Mouse (Mus musculus) heart, embryonic 14.5 days (tissue): ENCODE results near the gene Fst. TPM values are rescaled to one million over a fixed set of nuclear protein-coding genes. Genes with fewer than 3 reads are reported as not detected.

Experiments used
- ATAC-seq: fragments of 200-750 bp; cut with Nextera tagmentation; 2 replicates; pipeline ENCODE4 v1.8.0; 2017; ENCODE audit warnings: low read depth, moderate TSS enrichment; ENCODE audit not compliant: insufficient number of reproducible peaks, insufficient read depth, low FRiP score
- H3K27ac ChIP-seq, 2 experiments: fragments of 200-500 bp in 1 of 2; fragments of 300-500 bp in 1 of 2; sonication (generic) in 1 of 2; replicated peaks in 1 of 2; 2 replicates each; pipeline ENCODE4 v1.5.1; 2012 to 2014; ENCODE audit warnings: low read depth in 2 of 2, low read length in 2 of 2, control low read depth in 1 of 2, mild to moderate bottlenecking in 1 of 2, mixed read lengths in 1 of 2; ENCODE audit not compliant: control insufficient read depth in 1 of 2, insufficient read depth in 1 of 2
- H3K27me3 ChIP-seq: fragments of 300-500 bp; sonication (generic); 2 replicates; pipeline ENCODE4 v1.6.1; 2014; ENCODE audit warnings: mild to moderate bottlenecking, low read length, control low read depth; ENCODE audit not compliant: control insufficient read depth, insufficient read depth
- H3K36me3 ChIP-seq: fragments of 300-500 bp; sonication (generic); 2 replicates; pipeline ENCODE4 v1.6.1; 2014; ENCODE audit warnings: mild to moderate bottlenecking, control low read depth, low read length, mixed read lengths; ENCODE audit not compliant: control insufficient read depth, insufficient read depth
- H3K4me1 ChIP-seq, 2 experiments: fragments of 200-500 bp in 1 of 2; fragments of 300-500 bp in 1 of 2; sonication (generic) in 1 of 2; 2 replicates each; pipeline ENCODE4 v1.6.1; 2012 to 2014; ENCODE audit warnings: low read length in 2 of 2, control low read depth in 1 of 2, mixed read lengths in 1 of 2; ENCODE audit not compliant: control insufficient read depth in 2 of 2, insufficient read depth in 2 of 2
- H3K4me2 ChIP-seq: fragments of 300-500 bp; sonication (generic); 2 replicates; pipeline ENCODE4 v1.6.1; 2014; ENCODE audit warnings: mild to moderate bottlenecking, low read length
- H3K4me3 ChIP-seq, 2 experiments: fragments of 200-500 bp in 1 of 2; fragments of 300-500 bp in 1 of 2; sonication (generic) in 1 of 2; 2 replicates each; pipeline ENCODE4 v1.5.1; 2012 to 2014; ENCODE audit warnings: low read length in 2 of 2, mild to moderate bottlenecking in 2 of 2, control low read depth in 1 of 2, low read depth in 1 of 2, moderate library complexity in 1 of 2; ENCODE audit not compliant: control insufficient read depth in 1 of 2, insufficient read depth in 1 of 2
- H3K9ac ChIP-seq: fragments of 300-500 bp; sonication (generic); 2 replicates; pipeline ENCODE4 v1.6.1; 2014; ENCODE audit warnings: mild to moderate bottlenecking, low read length
- H3K9me3 ChIP-seq: fragments of 300-500 bp; sonication (generic); 2 replicates; pipeline ENCODE4 v1.6.1; 2016; ENCODE audit warnings: low read length, control low read depth; ENCODE audit not compliant: control insufficient read depth
- WGBS: fragments of 180-500 bp; shearing (Covaris S2); extraction: QIAGEN DNeasy Blood & Tissue Kit; methylation state at CpG from one replicate; pipeline ENCODE4 v1.1.7; 2014; 5-methylcytosine and 5-hydroxymethylcytosine counted together
- polyA plus RNA-seq: library from polyadenylated mRNA; unstranded; fragments of >200 nt; fragmentation: Nextera tagmentation; extraction: Ambion mirVana; gene quantifications from 2 replicates; pipeline ENCODE4 v1.2.1, GENCODE M21; 2014

Fst gene
- polyA plus RNA-seq, 1 experiment from 2014 or later: 5.8 TPM

GRCm38 (mm10) chr13:114419364-114419763 is 39.4 kb downstream of the Fst start:
- Histone ChIP-seq H3K36me3 (no peaks in the 10 kb centered on the region), H3K9me3 (0 out of 2 replicates have a peak, but pooled peaks cover 3% of the 10 kb centered on the region), H3K27me3 (no peaks in the 10 kb centered on the region), H3K27ac (no peak overlapping the region), H3K4me3 (no peak overlapping the region), H3K4me1 (no peaks in the 10 kb centered on the region), H3K4me2 (no peak overlapping the region), H3K9ac (no peak overlapping the region)
- no peak for ATAC-seq
- 79% methylated on average over 3 of the region's 3 CpGs for WGBS

DNA sequence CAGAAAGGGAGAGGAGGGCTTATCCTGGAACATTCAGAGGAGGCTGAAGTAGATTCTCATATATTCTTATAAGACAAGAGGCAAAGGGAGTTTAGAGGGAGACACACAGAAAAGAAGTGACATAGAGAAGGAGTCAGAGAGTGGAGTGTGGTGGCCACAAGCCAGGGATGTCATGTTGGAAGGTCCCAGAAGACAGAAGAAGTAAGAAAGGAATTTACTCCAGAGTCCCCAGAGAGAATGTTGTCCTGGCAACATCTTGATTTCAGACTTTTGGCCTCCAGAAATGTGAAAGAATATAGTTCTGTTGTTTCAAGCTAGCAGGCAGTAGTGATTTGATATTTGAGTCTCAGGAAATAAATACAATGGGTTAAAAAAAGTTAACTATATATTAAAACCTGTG is 46.4 kb downstream of the Fst start:
- ATAC-seq: no peak
- H3K4me3 ChIP-seq: no peak overlapping the region
- no peak overlapping the region for H3K4me2 ChIP-seq
- no peak overlapping the region for H3K27ac ChIP-seq
- H3K36me3 ChIP-seq: no peaks in the 10 kb centered on the region
- H3K9ac ChIP-seq: no peak overlapping the region
- no peaks in the 10 kb centered on the region for H3K4me1 ChIP-seq
- H3K9me3 ChIP-seq: no peaks in the 10 kb centered on the region
- no peaks in the 10 kb centered on the region for H3K27me3 ChIP-seq

DNA sequence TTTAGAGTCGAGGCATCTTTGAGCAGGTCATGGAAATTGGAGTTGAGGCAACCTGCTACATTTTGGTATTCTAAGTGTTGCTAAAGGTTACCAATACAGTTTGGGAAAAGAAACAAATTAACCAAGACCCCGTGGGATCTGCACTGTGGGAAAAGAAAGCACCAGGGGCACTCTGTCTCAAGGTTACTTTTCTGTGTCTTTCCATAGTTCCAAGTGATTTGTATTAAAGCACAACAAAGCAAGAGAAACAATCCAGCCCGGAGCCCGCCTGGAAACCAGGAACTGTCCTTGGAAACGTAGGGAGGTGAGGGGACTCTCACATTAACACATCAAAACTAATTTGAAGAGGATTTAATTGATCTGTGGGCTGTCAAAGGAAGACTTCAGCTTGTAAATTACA is 51.9 kb downstream of the Fst start:
- Histone ChIP-seq H3K27ac (no peak overlapping the region), H3K4me1 (no peaks in the 10 kb centered on the region), H3K36me3 (no peaks in the 10 kb centered on the region), H3K4me2 (no peak overlapping the region), H3K9ac (no peak overlapping the region), H3K27me3 (no peaks in the 10 kb centered on the region), H3K4me3 (no peak overlapping the region), H3K9me3 (no peaks in the 10 kb centered on the region)
- WGBS: 23% methylated on average over 5 of the region's 5 CpGs
- ATAC-seq: no peak

GRCm38 (mm10) chr13:114406424-114406823 is 52.3 kb downstream of the Fst start:
- WGBS: 27% methylated on average over 5 of the region's 5 CpGs
- Histone ChIP-seq H3K4me2 (no peak overlapping the region), H3K27ac (no peak overlapping the region), H3K36me3 (no peaks in the 10 kb centered on the region), H3K9ac (no peak overlapping the region), H3K27me3 (no peaks in the 10 kb centered on the region), H3K9me3 (no peaks in the 10 kb centered on the region), H3K4me3 (no peak overlapping the region), H3K4me1 (no peaks in the 10 kb centered on the region)
- no peak for ATAC-seq

DNA sequence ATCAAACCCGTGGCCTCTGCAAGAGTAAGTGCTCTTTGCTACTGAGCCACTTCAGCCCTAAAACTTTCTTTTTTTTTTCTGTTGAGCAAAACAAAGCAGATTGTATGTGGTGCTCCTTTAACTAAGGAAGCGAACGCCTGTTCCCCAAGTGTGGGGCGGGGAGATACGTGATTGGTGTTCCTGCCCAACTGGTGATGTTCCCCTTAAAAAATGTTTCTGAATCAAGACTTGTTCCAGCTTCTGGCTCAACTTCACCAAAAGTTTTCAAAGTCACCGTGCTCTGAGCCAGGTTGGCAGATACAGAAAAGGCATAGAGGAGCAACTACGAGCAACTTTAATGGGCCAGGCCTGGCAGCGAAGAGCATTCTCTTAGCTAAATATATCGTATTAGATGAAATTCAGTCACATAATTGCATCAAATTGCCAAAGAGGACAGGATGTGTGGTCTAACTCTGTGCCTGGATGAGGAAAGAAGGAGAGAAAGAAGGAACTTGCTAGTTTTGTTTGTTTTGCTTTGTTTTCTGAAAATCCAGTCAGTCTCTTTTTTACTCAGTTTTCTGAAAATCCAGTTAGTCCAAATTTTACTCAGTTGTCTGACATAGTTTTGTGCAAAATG is 53.5 kb downstream of the Fst start:
- WGBS: 87% methylated on average over 9 of the region's 9 CpGs
- ATAC-seq: no peak
- H3K27ac ChIP-seq: no peak overlapping the region
- no peaks in the 10 kb centered on the region for H3K36me3 ChIP-seq
- H3K9ac ChIP-seq: no peak overlapping the region
- H3K4me2 ChIP-seq: no peak overlapping the region
- H3K9me3 ChIP-seq: no peaks in the 10 kb centered on the region
- H3K4me1 ChIP-seq: no peaks in the 10 kb centered on the region
- H3K4me3 ChIP-seq: no peak overlapping the region
- H3K27me3 ChIP-seq: no peaks in the 10 kb centered on the region

Other genes with a start within 250 kb of the Fst start
- 467 and 507 TPM in 2 replicates for gene Ndufs4, start 70.7 kb downstream of the Fst start, polyA plus RNA-seq